Mouse (Mus musculus) retina, postnatal 1 day (tissue): Measurements from ENCODE around the gene Sec31a.
"Not testable (repeated sequence)": the region's sequence is repeated elsewhere in the genome, so short reads cannot be mapped to it uniquely, and the experiment has no call there.

Experiments
- DNase-seq: peaks from one replicate; pipeline ENCODE4 v3.0.0-alpha.2; 2012

Gene Sec31a

DNA sequence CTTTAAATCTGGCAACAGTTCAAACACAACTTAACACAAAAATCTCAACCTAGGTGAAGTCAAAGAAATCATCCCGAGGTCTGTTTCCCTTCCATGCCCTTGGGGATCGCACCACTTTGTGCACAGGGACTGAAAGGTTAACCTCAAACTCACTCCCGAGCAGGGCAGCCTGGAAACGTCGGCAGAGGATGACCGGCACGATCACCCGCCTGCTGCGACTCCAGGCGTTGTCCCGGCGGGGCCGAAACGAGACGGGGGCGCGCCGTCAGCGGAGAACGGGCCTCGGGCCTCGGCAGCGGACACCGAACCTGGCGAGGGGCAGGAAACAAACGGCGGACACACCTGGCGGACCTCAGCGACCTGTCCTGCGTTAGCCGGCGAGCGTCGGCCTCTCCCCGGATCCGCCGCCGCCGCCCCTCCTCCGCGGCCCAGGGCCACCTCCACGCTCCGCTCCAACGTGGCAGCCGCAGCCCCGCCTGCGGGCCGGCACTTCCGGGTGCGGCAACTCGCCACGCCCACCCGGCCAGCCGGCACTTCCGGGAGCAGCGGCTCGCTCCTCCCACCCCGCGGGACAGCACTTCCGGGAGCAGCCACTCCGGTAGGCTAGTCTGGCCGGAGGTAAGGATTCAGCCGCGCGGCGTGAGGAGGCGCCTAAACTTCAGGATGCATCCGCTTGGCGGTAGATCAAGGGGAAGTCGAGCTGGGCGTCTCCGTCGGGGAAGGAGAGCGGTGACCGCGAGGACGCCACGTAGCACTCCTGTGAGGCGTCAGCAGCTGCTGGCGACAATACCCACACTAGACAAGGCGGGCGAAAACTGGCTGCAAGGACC, at the start of gene Sec31a:
Gene Sec31a, minus strand, starts transcription at position 474 of the 830 bp plus-strand sequence.
- peak; percentile 96 for DNase-seq

DNA sequence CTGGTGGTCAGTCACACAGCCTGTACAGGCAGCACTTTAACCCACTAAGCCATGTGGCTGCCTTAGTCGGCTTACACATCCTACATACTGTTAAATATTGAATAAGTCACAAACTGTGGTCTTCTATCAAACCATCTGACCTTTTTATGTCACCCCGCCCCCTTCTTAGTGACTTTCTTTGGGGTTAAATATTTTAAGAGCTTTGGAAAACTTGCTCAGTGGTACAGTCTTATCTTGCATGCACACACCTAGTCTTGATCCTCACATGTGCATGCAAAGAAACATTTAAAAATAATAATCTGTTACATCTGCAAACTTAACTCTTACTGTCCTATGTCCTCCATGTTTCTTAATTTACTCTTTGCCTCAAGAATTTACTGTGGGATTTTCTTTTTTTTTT, 46.3 kb upstream of the Sec31a start:
- DNase-seq: no peak

DNA sequence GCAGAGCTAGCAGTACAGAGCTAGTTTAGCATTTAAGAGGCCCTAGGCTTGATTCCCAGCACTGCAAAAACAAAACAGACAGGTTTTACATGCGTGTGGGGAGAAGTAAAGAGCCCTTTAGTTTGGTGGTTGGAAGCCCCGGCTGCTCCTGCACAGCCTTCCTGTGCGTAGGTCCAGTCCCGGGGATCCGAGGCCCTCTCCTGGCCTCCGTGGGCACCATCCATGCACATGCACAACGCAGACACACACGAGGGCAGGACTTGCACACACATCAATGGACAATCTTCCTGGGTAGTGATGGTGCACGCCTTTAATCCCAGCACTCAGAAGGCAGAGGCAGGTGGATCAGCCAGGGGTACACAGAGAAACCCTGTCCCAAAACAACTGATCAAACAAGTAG, 45.5 kb upstream of the Sec31a start:
- no peak for DNase-seq

DNA sequence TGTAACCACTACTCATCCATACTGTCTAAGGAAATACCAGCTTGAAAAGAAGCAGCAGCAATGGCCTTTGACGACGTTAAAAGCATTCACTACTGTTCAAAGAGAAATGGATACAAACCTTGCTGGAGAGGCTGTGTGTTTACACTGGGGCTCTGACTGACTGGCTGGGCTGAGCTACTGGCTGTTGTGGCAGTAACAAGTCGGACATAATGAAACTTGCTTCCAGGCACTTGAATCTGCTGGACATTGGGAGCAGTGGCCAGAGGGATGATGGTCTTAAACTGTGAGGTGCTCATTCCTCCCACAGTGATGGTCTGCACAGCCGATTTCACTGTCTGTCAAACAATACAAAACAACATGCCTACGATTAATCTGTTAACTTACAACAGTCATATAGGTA, 43.4 kb upstream of the Sec31a start:
- DNase-seq: no peak

GRCm38 (mm10) chr5:100451871-100452270, 35.8 kb upstream of the Sec31a start:
- no peak for DNase-seq

GRCm38 (mm10) chr5:100438796-100439195, 22.8 kb upstream of the Sec31a start:
- no peak for DNase-seq

GRCm38 (mm10) chr5:100437917-100438316, 21.9 kb upstream of the Sec31a start:
- no peak for DNase-seq

GRCm38 (mm10) chr5:100437086-100437485, 21.1 kb upstream of the Sec31a start:
- no peak for DNase-seq

GRCm38 (mm10) chr5:100430966-100431365, 14.9 kb upstream of the Sec31a start:
- DNase-seq: no peak

DNA sequence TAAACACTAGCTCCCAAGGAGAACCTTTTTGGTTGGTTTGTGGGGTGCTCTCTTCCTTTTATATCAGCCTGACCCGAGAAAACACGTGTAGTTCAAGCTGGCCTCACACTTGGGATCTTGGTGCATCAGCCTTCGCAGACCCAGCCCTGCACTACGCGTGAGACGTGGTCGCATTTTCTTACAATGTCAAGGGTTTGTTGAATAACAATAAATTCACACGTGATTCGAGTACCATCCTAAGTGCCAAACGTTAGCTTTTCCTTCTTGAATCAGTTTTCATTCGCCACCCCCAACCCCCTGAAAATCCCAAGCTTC, 14.0 kb upstream of the Sec31a start:
- DNase-seq: no peak

DNA sequence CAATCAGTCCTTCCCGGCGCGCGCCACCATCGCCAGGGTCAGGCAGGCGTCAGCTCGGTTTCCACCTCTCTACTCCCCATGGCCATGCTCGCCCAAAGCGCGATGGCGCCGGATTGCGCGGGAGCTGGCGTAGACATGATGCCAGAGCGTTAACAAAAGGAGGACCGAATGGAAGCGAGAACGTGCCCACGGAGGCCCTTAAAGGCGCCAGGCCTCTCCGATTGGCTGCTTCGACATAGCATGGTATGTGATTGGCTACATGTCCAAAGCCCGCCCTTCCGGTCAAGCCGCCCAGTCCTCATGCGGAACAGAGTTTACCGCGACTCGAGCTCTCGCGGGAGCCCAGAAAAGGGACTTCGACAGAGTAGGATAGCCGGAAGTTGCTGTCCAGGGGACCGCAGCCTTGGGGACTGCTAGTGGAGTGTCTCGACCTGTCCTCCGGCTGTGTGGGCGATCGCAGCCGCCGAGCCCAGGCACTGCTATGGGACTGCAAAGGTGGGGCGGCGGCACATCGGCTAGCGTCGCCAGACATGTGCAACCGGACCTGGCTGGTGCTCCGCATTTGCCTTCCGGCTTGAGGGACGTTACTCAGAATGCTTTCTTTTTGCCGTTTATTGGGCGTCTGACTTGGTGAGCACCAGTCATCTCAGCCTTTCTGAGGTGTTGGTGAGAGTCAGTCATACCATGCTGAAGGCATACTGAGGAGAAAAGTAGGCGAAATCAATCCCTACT, 13.5 kb upstream of the Sec31a start:
- peak; percentile 99 for DNase-seq

GRCm38 (mm10) chr5:100428734-100429343, 12.8 kb upstream of the Sec31a start:
- DNase-seq: no peak

- DNase-seq: peak; percentile 11
These were observed 12.1 kb upstream of the Sec31a start for GRCm38 (mm10) chr5:100428031-100428733.

- no peak for DNase-seq
These were observed 11.2 kb upstream of the Sec31a start for GRCm38 (mm10) chr5:100427276-100427675.

DNA sequence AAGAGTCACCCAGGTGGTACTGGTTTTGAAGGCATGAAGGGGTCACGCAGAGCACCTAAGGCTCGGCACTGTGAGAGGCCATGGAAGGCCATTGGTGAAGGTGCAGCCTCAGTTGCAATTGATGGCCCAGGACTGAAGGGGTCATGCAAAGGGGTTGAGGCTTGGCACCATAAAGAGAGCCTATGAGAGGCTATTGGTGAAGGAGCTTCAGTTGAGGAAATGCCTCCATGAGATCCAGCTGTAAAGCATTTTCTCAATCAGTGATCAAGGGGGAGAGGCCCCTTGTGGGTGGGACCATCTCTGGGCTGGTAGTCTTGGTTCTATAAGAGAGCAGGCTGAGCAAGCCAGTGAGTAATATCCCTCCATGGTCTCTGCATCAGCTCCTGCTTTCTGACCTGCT, 9.8 kb upstream of the Sec31a start:
- DNase-seq: not testable (repeated sequence)

- DNase-seq: no peak
These were observed 8.2 kb upstream of the Sec31a start for GRCm38 (mm10) chr5:100424252-100424651.

DNA sequence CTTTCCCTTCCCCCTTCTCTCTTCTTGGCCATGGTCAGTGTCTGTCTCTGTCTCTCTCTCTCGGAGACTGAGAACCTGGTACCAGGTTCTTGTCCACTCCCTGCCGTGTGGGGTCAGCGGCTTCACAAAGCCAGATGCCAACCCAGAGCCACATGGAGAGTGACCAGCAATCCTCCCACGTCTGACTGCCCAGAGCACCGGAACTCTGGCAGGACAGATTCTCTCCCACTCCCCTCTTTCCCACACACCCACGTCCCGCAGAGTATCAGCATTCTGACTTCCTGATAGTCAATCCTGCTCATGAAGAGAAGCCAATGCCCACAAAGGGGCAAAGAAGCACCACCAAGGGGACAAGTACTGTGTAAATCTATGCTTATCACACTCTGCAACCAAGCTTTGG, 7.6 kb upstream of the Sec31a start:
- no peak for DNase-seq

- DNase-seq: no peak
These were observed 2.8 kb upstream of the Sec31a start for GRCm38 (mm10) chr5:100418861-100419260.

GRCm38 (mm10) chr5:100418077-100418476, 2.0 kb upstream of the Sec31a start:
- DNase-seq: no peak

DNA sequence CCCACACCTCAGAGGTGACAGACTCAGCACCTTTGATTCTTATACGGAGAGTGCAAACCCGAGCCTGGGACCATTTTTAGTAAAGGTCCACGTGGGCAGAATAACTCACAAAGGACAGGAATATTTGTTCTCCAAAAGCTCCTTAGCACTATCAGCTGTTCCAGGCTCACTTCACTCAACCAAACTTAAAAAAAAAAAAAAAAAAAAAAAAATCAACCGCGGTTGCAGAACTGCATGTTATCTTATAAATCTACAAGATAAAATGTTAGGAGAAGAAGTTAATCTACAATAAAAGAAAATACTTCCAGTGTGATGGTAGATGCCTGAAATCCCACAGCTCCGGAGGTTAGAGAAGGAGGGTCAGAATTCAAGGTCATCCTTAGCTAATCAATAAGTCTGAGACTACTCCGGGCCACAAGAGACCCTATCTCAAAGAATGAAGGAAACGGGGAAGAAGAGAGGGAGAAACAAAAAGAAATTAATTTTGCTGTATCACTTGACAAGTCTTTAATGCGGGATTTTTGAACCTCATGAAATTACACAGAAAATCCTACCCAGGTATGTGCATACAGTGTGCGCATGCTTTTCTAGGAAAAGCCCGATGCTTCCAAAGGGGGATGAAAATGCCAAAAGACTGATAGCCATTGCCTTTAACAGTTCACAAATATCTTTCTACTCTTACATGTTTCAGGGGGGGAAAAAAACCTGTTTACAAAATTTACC, 1.4 kb downstream of the Sec31a start:
- DNase-seq: no peak

GRCm38 (mm10) chr5:100412886-100413285, 3.1 kb downstream of the Sec31a start:
- DNase-seq: no peak

GRCm38 (mm10) chr5:100410281-100410680, 5.8 kb downstream of the Sec31a start:
- no peak for DNase-seq

DNA sequence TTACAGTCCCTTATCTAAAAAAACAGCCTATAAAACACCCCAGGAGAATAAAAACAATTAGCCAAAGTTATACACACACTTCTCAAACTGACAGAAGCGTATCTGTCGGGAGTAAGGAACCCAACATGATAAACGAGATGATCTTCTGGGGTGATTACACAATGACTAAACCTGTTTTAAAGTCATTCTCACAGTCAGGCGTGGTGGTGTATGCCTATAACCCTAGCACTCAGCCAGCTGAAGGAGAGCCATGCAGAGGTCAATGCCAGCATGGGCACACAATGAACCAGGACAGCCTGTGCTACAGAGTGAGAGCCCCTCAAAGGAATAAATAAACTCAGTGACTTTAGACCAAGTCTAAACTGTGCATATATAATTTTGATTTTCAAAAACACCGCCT, 7.5 kb downstream of the Sec31a start:
- no peak for DNase-seq
